Mouse (Mus musculus) G1E (cell line): ENCODE data around the gene C1ql1. TPM values are rescaled to one million over a fixed set of nuclear protein-coding genes. Genes with fewer than 3 reads are reported as not detected.
A peak's percentile ranks its signal among the peaks of the same experiment; 100 is the strongest.

Experiments used
- ATAC-seq: 2 replicates; pipeline ENCODE4 v1.8.0; 2016; ENCODE audit warnings: mild to moderate bottlenecking; ENCODE audit not compliant: insufficient number of reproducible peaks, poor library complexity, low FRiP score, severe bottlenecking; ENCODE audit errors: extremely low read depth
- DNase-seq: peaks from one replicate; pipeline ENCODE4 v3.0.0; 2012; ENCODE audit warnings: low spot score
- H3K27me3 ChIP-seq: 2 replicates; pipeline ENCODE4 v1.6.1; 2012; ENCODE audit warnings: mild to moderate bottlenecking, low read length, inconsistent platforms; ENCODE audit not compliant: insufficient read depth
- H3K36me3 ChIP-seq: replicated peaks from 2 replicates; pipeline ENCODE3; 2012; ENCODE audit warnings: mild to moderate bottlenecking, inconsistent platforms
- H3K4me1 ChIP-seq: 2 replicates; pipeline ENCODE4 v1.6.1; 2012; ENCODE audit warnings: low read depth, low read length, inconsistent platforms, mixed read lengths; ENCODE audit not compliant: insufficient read depth
- H3K4me3 ChIP-seq: 2 replicates; pipeline ENCODE4 v1.5.1; 2012; ENCODE audit warnings: low read depth, mild to moderate bottlenecking, inconsistent platforms, low read length, moderate library complexity, mixed read lengths
- H3K9me3 ChIP-seq: replicated peaks from 2 replicates; pipeline ENCODE4 v1.6.1; 2012; ENCODE audit warnings: inconsistent platforms
- CTCF ChIP-seq: IDR thresholded peaks from 2 replicates; pipeline ENCODE4 v1.5.1; 2012; ENCODE audit warnings: low read depth, low read length, inconsistent platforms, mixed read lengths
- GATA1 ChIP-seq: IDR thresholded peaks from 2 replicates; pipeline ENCODE4 v1.6.1; 2012; ENCODE audit warnings: borderline replicate concordance, low read length, inconsistent platforms, mixed read lengths
- GATA2 ChIP-seq: IDR thresholded peaks from 2 replicates; pipeline ENCODE4 v1.6.1; 2012; ENCODE audit warnings: low read depth, low read length, inconsistent platforms, borderline replicate concordance
- POLR2AphosphoS5 ChIP-seq: IDR thresholded peaks from 2 replicates; pipeline ENCODE4 v1.6.1; 2012; ENCODE audit warnings: low read depth, low read length, inconsistent platforms; ENCODE audit not compliant: insufficient replicate concordance
- TAL1 ChIP-seq: conservative IDR thresholded peaks from 2 replicates; pipeline ENCODE4 v1.6.1; 2012; ENCODE audit warnings: low read depth, low read length, inconsistent platforms, mixed read lengths
- polyA plus RNA-seq: library from polyadenylated mRNA; stranded (reverse); fragments of >175 nt; gene quantifications from 2 replicates; pipeline ENCODE4 v1.2.3, GENCODE M21; 2012
- total RNA-seq, 2 experiments: library from RNA; stranded (forward) in 1 of 2; stranded (reverse) in 1 of 2; fragments of 200-1000 nt in 1 of 2; fragments of >200 nt in 1 of 2; fragmentation: Nextera tagmentation in 1 of 2; gene quantifications; 2 replicates each; pipeline ENCODE4 v1.2.3; 2014 to 2017

C1ql1 gene
- total and polyA plus RNA-seq, 3 experiments = not detected

GRCm38 (mm10) chr11:102898408-102898807 lies 48.1 kb downstream of the C1ql1 start:
- DNase-seq (no peak), ATAC-seq (no peak)
- no peaks in the 10 kb centered on the region for H3K36me3 ChIP-seq
- H3K27me3 ChIP-seq = peaks cover 57% of the 10 kb centered on the region
- TF ChIP-seq POLR2AphosphoS5 (no peak), TAL1 (no peak), GATA2 (no peak), CTCF (no peak), GATA1 (no peak)
- H3K4me1 ChIP-seq = peaks cover 27% of the 10 kb centered on the region
- no peak overlapping the region for H3K4me3 ChIP-seq
- no peaks in the 10 kb centered on the region for H3K9me3 ChIP-seq

- DNase-seq = no peak
- Histone ChIP-seq H3K4me1 (peaks cover 32% of the 10 kb centered on the region), H3K36me3 (no peaks in the 10 kb centered on the region), H3K4me3 (no peak overlapping the region), H3K27me3 (peaks cover 66% of the 10 kb centered on the region), H3K9me3 (no peaks in the 10 kb centered on the region)
- TF ChIP-seq CTCF = no peak
- TF ChIP-seq GATA1 = no peak
- no peak for TF ChIP-seq POLR2AphosphoS5
- TF ChIP-seq GATA2 = no peak
- TF ChIP-seq TAL1 = no peak
- ATAC-seq = no peak
Measured at GRCm38 (mm10) chr11:102896641-102897040, 49.8 kb downstream of the C1ql1 start.

- DNase-seq = no peak
- Histone ChIP-seq H3K27me3 (peaks cover 69% of the 10 kb centered on the region), H3K9me3 (no peaks in the 10 kb centered on the region), H3K36me3 (no peaks in the 10 kb centered on the region), H3K4me3 (no peak overlapping the region; the same call in 1 of the 2 replicates), H3K4me1 (peaks cover 31% of the 10 kb centered on the region)
- no peak for TF ChIP-seq GATA2
- peak; percentile 37; the same call in 1 of the 2 replicates for TF ChIP-seq TAL1
- ATAC-seq = peak; percentile 28; the same call in 1 of the 2 replicates
Measured at GRCm38 (mm10) chr11:102895779-102896178, 50.7 kb downstream of the C1ql1 start.

GRCm38 (mm10) chr11:102894716-102895115 lies 51.8 kb downstream of the C1ql1 start:
- TF ChIP-seq GATA2 (no peak), CTCF (no peak), POLR2AphosphoS5 (no peak), TAL1 (no peak), GATA1 (no peak)
- H3K27me3 ChIP-seq = peaks cover 72% of the 10 kb centered on the region
- DNase-seq (no peak), ATAC-seq (no peak)
- H3K9me3 ChIP-seq = no peaks in the 10 kb centered on the region
- no peaks in the 10 kb centered on the region for H3K36me3 ChIP-seq
- H3K4me1 ChIP-seq = peaks cover 27% of the 10 kb centered on the region
- H3K4me3 ChIP-seq = no peak overlapping the region

- no peak for TF ChIP-seq GATA2
- TF ChIP-seq POLR2AphosphoS5 = no peak
- TF ChIP-seq TAL1 = no peak
- TF ChIP-seq CTCF = no peak
- no peak for TF ChIP-seq GATA1
- no peaks in the 10 kb centered on the region for H3K9me3 ChIP-seq
- no peak overlapping the region; the same call in 1 of the 2 replicates for H3K4me3 ChIP-seq
- DNase-seq (peak; percentile 47), ATAC-seq (no peak)
- H3K27me3 ChIP-seq = peaks cover 73% of the 10 kb centered on the region
- peaks cover 27% of the 10 kb centered on the region for H3K4me1 ChIP-seq
- no peaks in the 10 kb centered on the region for H3K36me3 ChIP-seq
Measured at GRCm38 (mm10) chr11:102893015-102893651, 53.4 kb downstream of the C1ql1 start.

- ATAC-seq (no peak), DNase-seq (no peak)
- peaks cover 76% of the 10 kb centered on the region for H3K27me3 ChIP-seq
- H3K4me1 ChIP-seq = peaks cover 10% of the 10 kb centered on the region
- H3K36me3 ChIP-seq = no peaks in the 10 kb centered on the region
- TF ChIP-seq GATA2 = no peak
- no peaks in the 10 kb centered on the region for H3K9me3 ChIP-seq
- no peak overlapping the region for H3K4me3 ChIP-seq
Measured at GRCm38 (mm10) chr11:102890096-102890495, 56.4 kb downstream of the C1ql1 start.

Other genes with a start within 250 kb of the C1ql1 start
- gene Ccdc43, start 248.9 kb downstream of the C1ql1 start, total RNA-seq (2014; fragmentation: Nextera tagmentation) = 27.3 and 32.0 TPM in 2 replicates
- 38.7 and 43.6 TPM in 2 replicates for gene Ccdc43, start 248.9 kb downstream of the C1ql1 start, total RNA-seq (2017)
- gene Ccdc43, start 248.9 kb downstream of the C1ql1 start, polyA plus RNA-seq = 8.4 and 10.5 TPM in 2 replicates
- gene Adam11, start 185.2 kb downstream of the C1ql1 start, total RNA-seq (2014; fragmentation: Nextera tagmentation) = not detected in 2 replicates
- 0.06 and 0.22 TPM in 2 replicates for gene Adam11, start 185.2 kb downstream of the C1ql1 start, total RNA-seq (2017)
- not detected in 2 replicates for gene Adam11, start 185.2 kb downstream of the C1ql1 start, polyA plus RNA-seq
- not detected in 2 replicates for gene Gjc1, start 127.0 kb downstream of the C1ql1 start, total RNA-seq (2014; fragmentation: Nextera tagmentation)
- gene Gjc1, start 127.0 kb downstream of the C1ql1 start, total RNA-seq (2017) = 0.11 and 0.12 TPM in 2 replicates
- gene Gjc1, start 127.0 kb downstream of the C1ql1 start, polyA plus RNA-seq = not detected in 2 replicates
- not detected in 2 replicates for gene Higd1b, start 110.8 kb downstream of the C1ql1 start, total RNA-seq (2014; fragmentation: Nextera tagmentation)
- not detected in 2 replicates for gene Higd1b, start 110.8 kb downstream of the C1ql1 start, total RNA-seq (2017)
- not detected in 2 replicates for gene Higd1b, start 110.8 kb downstream of the C1ql1 start, polyA plus RNA-seq
- gene Eftud2, start 65.7 kb downstream of the C1ql1 start, total RNA-seq (2014; fragmentation: Nextera tagmentation) = 109 and 134 TPM in 2 replicates
- gene Eftud2, start 65.7 kb downstream of the C1ql1 start, total RNA-seq (2017) = 171 and 175 TPM in 2 replicates
- 257 and 335 TPM in 2 replicates for gene Eftud2, start 65.7 kb downstream of the C1ql1 start, polyA plus RNA-seq
- 0.87 TPM in 1 of 2 replicates, not detected in the other for gene Ccdc103, start 65.5 kb downstream of the C1ql1 start, total RNA-seq (2014; fragmentation: Nextera tagmentation)
- 0.23 and 0.87 TPM in 2 replicates for gene Ccdc103, start 65.5 kb downstream of the C1ql1 start, total RNA-seq (2017)
- gene Ccdc103, start 65.5 kb downstream of the C1ql1 start, polyA plus RNA-seq = 0.09 TPM in 1 of 2 replicates, not detected in the other
- gene Fam187a, start 61.5 kb downstream of the C1ql1 start, total RNA-seq (2014; fragmentation: Nextera tagmentation) = not detected in 2 replicates
- gene Fam187a, start 61.5 kb downstream of the C1ql1 start, total RNA-seq (2017) = 0.16 TPM in 1 of 2 replicates, not detected in the other
- not detected in 2 replicates for gene Fam187a, start 61.5 kb downstream of the C1ql1 start, polyA plus RNA-seq
- gene Gfap, start 45.8 kb downstream of the C1ql1 start, total RNA-seq (2014; fragmentation: Nextera tagmentation) = not detected in 2 replicates
- 0.06 TPM in 1 of 2 replicates, not detected in the other for gene Gfap, start 45.8 kb downstream of the C1ql1 start, total RNA-seq (2017)
- gene Gfap, start 45.8 kb downstream of the C1ql1 start, polyA plus RNA-seq = not detected in 2 replicates
- gene Kif18b, start 21.6 kb downstream of the C1ql1 start, total RNA-seq (2014; fragmentation: Nextera tagmentation) = 58.4 and 76.2 TPM in 2 replicates
- gene Kif18b, start 21.6 kb downstream of the C1ql1 start, total RNA-seq (2017) = 25.5 and 28.1 TPM in 2 replicates
- 35.3 and 42.6 TPM in 2 replicates for gene Kif18b, start 21.6 kb downstream of the C1ql1 start, polyA plus RNA-seq
- 54.2 and 83.8 TPM in 2 replicates for gene Nmt1, start 81.5 kb upstream of the C1ql1 start, total RNA-seq (2014; fragmentation: Nextera tagmentation)
- 40.0 and 51.2 TPM in 2 replicates for gene Nmt1, start 81.5 kb upstream of the C1ql1 start, total RNA-seq (2017)
- gene Nmt1, start 81.5 kb upstream of the C1ql1 start, polyA plus RNA-seq = 5.9 and 9.2 TPM in 2 replicates
- 87.1 and 95.3 TPM in 2 replicates for gene Dcakd, start 81.6 kb upstream of the C1ql1 start, total RNA-seq (2014; fragmentation: Nextera tagmentation)
- 31.1 and 36.4 TPM in 2 replicates for gene Dcakd, start 81.6 kb upstream of the C1ql1 start, total RNA-seq (2017)
- 191 and 199 TPM in 2 replicates for gene Dcakd, start 81.6 kb upstream of the C1ql1 start, polyA plus RNA-seq
- gene Plcd3, start 155.0 kb upstream of the C1ql1 start, total RNA-seq (2014; fragmentation: Nextera tagmentation) = not detected in 2 replicates
- 0.06 and 0.11 TPM in 2 replicates for gene Plcd3, start 155.0 kb upstream of the C1ql1 start, total RNA-seq (2017)
- gene Plcd3, start 155.0 kb upstream of the C1ql1 start, polyA plus RNA-seq = not detected in 2 replicates
- gene Acbd4, start 155.0 kb upstream of the C1ql1 start, total RNA-seq (2014; fragmentation: Nextera tagmentation) = 16.9 and 32.7 TPM in 2 replicates
- 11.9 and 19.2 TPM in 2 replicates for gene Acbd4, start 155.0 kb upstream of the C1ql1 start, total RNA-seq (2017)
- gene Acbd4, start 155.0 kb upstream of the C1ql1 start, polyA plus RNA-seq = 22.1 and 23.2 TPM in 2 replicates
- gene Hexim1, start 169.5 kb upstream of the C1ql1 start, total RNA-seq (2014; fragmentation: Nextera tagmentation) = 13.2 and 16.6 TPM in 2 replicates
- gene Hexim1, start 169.5 kb upstream of the C1ql1 start, total RNA-seq (2017) = 36.7 and 39.4 TPM in 2 replicates
- gene Hexim1, start 169.5 kb upstream of the C1ql1 start, polyA plus RNA-seq = 21.2 and 25.7 TPM in 2 replicates
- gene Hexim2, start 185.7 kb upstream of the C1ql1 start, total RNA-seq (2014; fragmentation: Nextera tagmentation) = 6.1 and 12.7 TPM in 2 replicates
- gene Hexim2, start 185.7 kb upstream of the C1ql1 start, total RNA-seq (2017) = 8.6 and 9.0 TPM in 2 replicates
- gene Hexim2, start 185.7 kb upstream of the C1ql1 start, polyA plus RNA-seq = 11.7 and 13.7 TPM in 2 replicates
- 2.7 TPM in 1 of 2 replicates, not detected in the other for gene Fmnl1, start 224.4 kb upstream of the C1ql1 start, total RNA-seq (2014; fragmentation: Nextera tagmentation)
- gene Fmnl1, start 224.4 kb upstream of the C1ql1 start, total RNA-seq (2017) = 0.23 TPM in 1 of 2 replicates, not detected in the other
- gene Fmnl1, start 224.4 kb upstream of the C1ql1 start, polyA plus RNA-seq = 0.02 and 0.07 TPM in 2 replicates